Mouse (Mus musculus): ENCODE measurements around the gene Nudt12. TPM values are rescaled to one million over a fixed set of nuclear protein-coding genes. Genes with fewer than 3 reads are reported as not detected.

The Nudt12 gene
- polyA plus RNA-seq, 1 experiment, result 6.2 TPM

DNA sequence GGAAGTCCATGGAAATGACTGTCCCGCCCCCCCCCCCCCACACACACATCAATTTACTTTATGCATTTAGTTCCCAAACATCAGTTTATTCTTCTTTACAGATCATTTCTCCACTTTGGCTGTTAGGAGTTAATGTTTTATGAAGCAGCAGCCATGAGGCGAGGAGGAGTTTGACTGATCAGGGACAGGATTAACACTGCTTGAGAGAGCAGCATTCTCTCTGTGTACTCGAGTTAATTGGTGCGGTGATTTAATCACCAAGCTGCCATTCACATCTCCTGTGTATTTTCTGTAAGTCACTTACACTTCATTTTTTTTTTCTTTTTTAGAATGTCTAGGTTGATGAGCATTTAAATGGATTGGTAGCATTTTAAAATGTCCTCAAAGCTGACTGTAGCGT, 10.8 kb upstream of the Nudt12 start:
- Histone ChIP-seq H3K36me3 (ENCODE audit: control insufficient read depth, insufficient read depth, low read length, poor library complexity, severe bottlenecking) (no peaks in the 10 kb centered on the region), H3K9ac (ENCODE audit: low read depth, poor library complexity, severe bottlenecking) (no peak overlapping the region), H3K9me3 (replicated peaks; ENCODE audit: control insufficient read depth, insufficient read depth, low read length, poor library complexity, severe bottlenecking) (no peaks in the 10 kb centered on the region), H3K4me1 (ENCODE audit: control insufficient read depth, insufficient read depth, low read length) (no peaks in the 10 kb centered on the region), H3K27me3 (ENCODE audit: control insufficient read depth, insufficient read depth, low read length, poor library complexity, severe bottlenecking) (no peaks in the 10 kb centered on the region), H3K27ac (ENCODE audit: insufficient read depth, low read length) (no peak overlapping the region), H3K4me3 (ENCODE audit: low read depth, low read length) (no peak overlapping the region)
- TF ChIP-seq POLR2A (IDR thresholded peaks at IDR 0.05; ENCODE audit: insufficient read depth, low read length), result no peak
- no peak for TF ChIP-seq CTCF (IDR thresholded peaks at IDR 0.05; ENCODE audit: low read depth, low read length)
- TF ChIP-seq EP300 (IDR thresholded peaks at IDR 0.05; ENCODE audit: insufficient read depth, low read depth, low read length), result no peak

- no peaks in the 10 kb centered on the region for H3K4me1 ChIP-seq (ENCODE audit: control insufficient read depth, insufficient read depth, low read length)
- H3K9ac ChIP-seq (ENCODE audit: low read depth, poor library complexity, severe bottlenecking), result no peak overlapping the region
- H3K36me3 ChIP-seq (ENCODE audit: control insufficient read depth, insufficient read depth, low read length, poor library complexity, severe bottlenecking), result no peaks in the 10 kb centered on the region
- no peaks in the 10 kb centered on the region for H3K27me3 ChIP-seq (ENCODE audit: control insufficient read depth, insufficient read depth, low read length, poor library complexity, severe bottlenecking)
- H3K9me3 ChIP-seq (replicated peaks; ENCODE audit: control insufficient read depth, insufficient read depth, low read length, poor library complexity, severe bottlenecking), result no peaks in the 10 kb centered on the region
- TF ChIP-seq CTCF (IDR thresholded peaks at IDR 0.05; ENCODE audit: low read depth, low read length) (no peak), POLR2A (IDR thresholded peaks at IDR 0.05; ENCODE audit: insufficient read depth, low read length) (no peak), EP300 (IDR thresholded peaks at IDR 0.05; ENCODE audit: insufficient read depth, low read depth, low read length) (no peak)
- H3K27ac ChIP-seq (ENCODE audit: insufficient read depth, low read length), result no peak overlapping the region
- no peak overlapping the region for H3K4me3 ChIP-seq (ENCODE audit: low read depth, low read length)
These were observed 5.5 kb upstream of the Nudt12 start for GRCm38 (mm10) chr17:59018666-59019065.

DNA sequence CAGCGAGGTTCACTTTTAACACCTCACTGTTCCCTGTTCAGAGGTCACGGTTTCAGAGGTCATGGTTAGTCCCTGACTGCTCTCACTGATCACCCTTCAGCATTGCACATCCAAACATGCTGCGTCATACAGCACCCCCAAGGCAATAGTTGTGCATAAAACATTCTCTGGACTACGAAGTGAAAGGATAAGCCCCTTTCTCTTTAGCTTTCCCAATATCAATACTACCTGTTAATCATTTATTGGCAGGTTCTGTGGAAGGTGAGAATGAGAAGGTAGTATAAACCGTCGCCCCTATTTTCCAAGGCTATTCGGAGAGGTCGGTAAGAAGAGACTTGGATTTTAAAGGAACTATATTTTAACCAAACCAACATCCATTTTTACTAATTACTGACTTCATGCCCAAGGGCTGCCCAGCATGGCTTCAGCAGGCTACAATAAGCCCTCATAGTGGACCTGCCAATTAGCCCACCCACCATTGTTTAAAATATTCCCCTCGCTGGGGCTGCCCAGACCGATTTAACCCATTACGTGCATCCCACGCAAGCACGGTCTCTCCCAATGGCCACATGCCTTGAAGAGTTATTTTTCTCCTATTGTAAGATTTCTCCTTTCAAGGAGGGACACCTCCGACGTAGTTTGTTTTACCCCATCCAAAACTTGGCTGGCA, 616 bp downstream of the Nudt12 start:
- no peaks in the 10 kb centered on the region for H3K9me3 ChIP-seq (replicated peaks; ENCODE audit: control insufficient read depth, insufficient read depth, low read length, poor library complexity, severe bottlenecking)
- H3K27me3 ChIP-seq (ENCODE audit: control insufficient read depth, insufficient read depth, low read length, poor library complexity, severe bottlenecking), result no peaks in the 10 kb centered on the region
- no peaks in the 10 kb centered on the region for H3K36me3 ChIP-seq (ENCODE audit: control insufficient read depth, insufficient read depth, low read length, poor library complexity, severe bottlenecking)
- H3K4me1 ChIP-seq (ENCODE audit: control insufficient read depth, insufficient read depth, low read length), result no peaks in the 10 kb centered on the region
- H3K4me3 ChIP-seq (ENCODE audit: low read depth, low read length), result peak overlapping the region; percentile 69
- peak overlapping the region; percentile 39 for H3K9ac ChIP-seq (ENCODE audit: low read depth, poor library complexity, severe bottlenecking)
- no peak overlapping the region for H3K27ac ChIP-seq (ENCODE audit: insufficient read depth, low read length)
- TF ChIP-seq POLR2A (IDR thresholded peaks at IDR 0.05; ENCODE audit: insufficient read depth, low read length) (no peak), CTCF (IDR thresholded peaks at IDR 0.05; ENCODE audit: low read depth, low read length) (no peak), EP300 (IDR thresholded peaks at IDR 0.05; ENCODE audit: insufficient read depth, low read depth, low read length) (no peak)

GRCm38 (mm10) chr17:59011546-59012307, 1.4 kb downstream of the Nudt12 start:
- no peaks in the 10 kb centered on the region for H3K27me3 ChIP-seq (ENCODE audit: control insufficient read depth, insufficient read depth, low read length, poor library complexity, severe bottlenecking)
- H3K27ac ChIP-seq (ENCODE audit: insufficient read depth, low read length), result no peak overlapping the region
- H3K4me3 ChIP-seq (ENCODE audit: low read depth, low read length), result no peak overlapping the region
- H3K36me3 ChIP-seq (ENCODE audit: control insufficient read depth, insufficient read depth, low read length, poor library complexity, severe bottlenecking), result no peaks in the 10 kb centered on the region
- no peak for TF ChIP-seq EP300 (IDR thresholded peaks at IDR 0.05; ENCODE audit: insufficient read depth, low read depth, low read length)
- no peak for TF ChIP-seq CTCF (IDR thresholded peaks at IDR 0.05; ENCODE audit: low read depth, low read length)
- TF ChIP-seq POLR2A (IDR thresholded peaks at IDR 0.05; ENCODE audit: insufficient read depth, low read length), result no peak
- H3K9me3 ChIP-seq (replicated peaks; ENCODE audit: control insufficient read depth, insufficient read depth, low read length, poor library complexity, severe bottlenecking), result no peaks in the 10 kb centered on the region
- no peak overlapping the region for H3K9ac ChIP-seq (ENCODE audit: low read depth, poor library complexity, severe bottlenecking)
- no peaks in the 10 kb centered on the region for H3K4me1 ChIP-seq (ENCODE audit: control insufficient read depth, insufficient read depth, low read length)

GRCm38 (mm10) chr17:58991275-58991674, 21.9 kb downstream of the Nudt12 start, which contains the start of gene Pdzph1:
Gene Pdzph1 (minus strand): TSS chr17:58991375.
- no peak within 1 kb of the TSS for H3K9ac ChIP-seq (ENCODE audit: low read depth, poor library complexity, severe bottlenecking)

GRCm38 (mm10) chr17:58973237-58973636, 39.9 kb downstream of the Nudt12 start:
- H3K36me3 ChIP-seq (ENCODE audit: control insufficient read depth, insufficient read depth, low read length, poor library complexity, severe bottlenecking), result no peaks in the 10 kb centered on the region
- H3K4me1 ChIP-seq (ENCODE audit: control insufficient read depth, insufficient read depth, low read length), result no peaks in the 10 kb centered on the region
- no peak overlapping the region for H3K4me3 ChIP-seq (ENCODE audit: low read depth, low read length)
- H3K9me3 ChIP-seq (replicated peaks; ENCODE audit: control insufficient read depth, insufficient read depth, low read length, poor library complexity, severe bottlenecking), result no peaks in the 10 kb centered on the region
- no peak overlapping the region for H3K27ac ChIP-seq (ENCODE audit: insufficient read depth, low read length)
- TF ChIP-seq POLR2A (IDR thresholded peaks at IDR 0.05; ENCODE audit: insufficient read depth, low read length), result no peak
- no peak for TF ChIP-seq EP300 (IDR thresholded peaks at IDR 0.05; ENCODE audit: insufficient read depth, low read depth, low read length)
- no peak for TF ChIP-seq CTCF (IDR thresholded peaks at IDR 0.05; ENCODE audit: low read depth, low read length)
- H3K27me3 ChIP-seq (ENCODE audit: control insufficient read depth, insufficient read depth, low read length, poor library complexity, severe bottlenecking), result no peaks in the 10 kb centered on the region; the same call in 1 of the 2 replicates
- H3K9ac ChIP-seq (ENCODE audit: low read depth, poor library complexity, severe bottlenecking), result no peak overlapping the region

More at GRCm38 (mm10) chr17:58991275-58991674, 21.9 kb downstream of the Nudt12 start, which contains the start of gene Pdzph1:
- H3K9me3 ChIP-seq (replicated peaks; ENCODE audit: control insufficient read depth, insufficient read depth, low read length, poor library complexity, severe bottlenecking), result no peaks in the 10 kb centered on the region
- no peaks in the 10 kb centered on the region for H3K27me3 ChIP-seq (ENCODE audit: control insufficient read depth, insufficient read depth, low read length, poor library complexity, severe bottlenecking)
- no peak within 1 kb of the TSS for H3K27ac ChIP-seq (ENCODE audit: insufficient read depth, low read length)
- no peaks in the 10 kb centered on the region for H3K4me1 ChIP-seq (ENCODE audit: control insufficient read depth, insufficient read depth, low read length)
- TF ChIP-seq POLR2A (IDR thresholded peaks at IDR 0.05; ENCODE audit: insufficient read depth, low read length), result no peak
- no peak for TF ChIP-seq CTCF (IDR thresholded peaks at IDR 0.05; ENCODE audit: low read depth, low read length)
- no peak for TF ChIP-seq EP300 (IDR thresholded peaks at IDR 0.05; ENCODE audit: insufficient read depth, low read depth, low read length)
- H3K36me3 ChIP-seq (ENCODE audit: control insufficient read depth, insufficient read depth, low read length, poor library complexity, severe bottlenecking), result no peaks in the 10 kb centered on the region
- H3K4me3 ChIP-seq (ENCODE audit: low read depth, low read length), result no peak within 1 kb of the TSS

All from ES-Bruce4 (cell line).